Mouse (Mus musculus) heart, postnatal 10 days (tissue): ENCODE results near the gene Ptpre. TPM values are rescaled to one million over a fixed set of nuclear protein-coding genes. Genes with fewer than 3 reads are reported as not detected.

Experiments
- DNase-seq, 2 experiments: peaks; one replicate each; pipeline ENCODE4 v3.0.0; 2021
- intact Hi-C: fragments of 180-260 bp; cut with DNase I; formaldehyde crosslinking; loops from one replicate; pipeline ENCODE4 v1.15.1; 2025
- total RNA-seq, 2 experiments: library from RNA; stranded (reverse); gene quantifications; 2 replicates each; pipeline ENCODE4 v1.2.3; 2021

Ptpre gene
- total RNA-seq, 2 experiments from 2014 or later: 5.0 to 6.1 TPM

DNA sequence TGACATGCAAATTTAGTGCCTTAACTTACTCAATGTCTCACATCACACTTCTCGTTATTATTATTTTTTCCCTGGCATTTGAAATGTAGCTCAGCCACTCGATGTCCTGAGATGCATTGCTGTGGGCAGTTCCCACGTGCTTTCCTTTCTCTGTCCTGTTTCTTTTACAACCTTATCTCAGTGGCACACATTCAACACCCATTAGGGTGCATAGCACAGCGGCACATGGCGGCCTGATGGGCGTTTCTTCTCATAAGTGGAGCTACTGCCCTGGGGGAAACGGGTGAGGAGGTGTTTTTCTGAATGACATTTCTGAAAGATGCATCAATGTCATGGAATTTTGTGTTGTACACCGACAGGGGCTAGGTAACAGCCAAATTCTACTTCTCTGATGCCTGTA, 64.3 kb downstream of the Ptpre start:
- no peak for DNase-seq
- intact Hi-C loops: no loop called here

DNA sequence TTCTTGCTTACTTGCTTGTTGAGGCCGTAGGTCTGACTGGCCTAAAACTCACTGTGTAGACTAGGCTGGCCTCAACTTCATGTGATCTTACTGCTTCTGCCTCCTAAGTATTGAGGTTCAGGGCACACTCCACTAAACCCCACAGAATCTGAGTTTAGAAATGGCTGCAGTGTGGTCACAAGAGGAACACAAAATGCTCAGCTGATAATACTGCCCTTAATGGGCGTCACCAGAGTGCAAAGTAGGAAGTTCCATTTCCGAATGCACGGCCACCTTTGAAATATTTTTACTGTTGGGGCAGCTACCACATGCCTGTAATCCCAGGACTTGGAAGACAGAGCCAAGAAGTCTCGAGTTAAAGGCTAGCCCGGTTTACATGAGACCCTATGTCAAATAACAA, 65.0 kb downstream of the Ptpre start:
- no peak for DNase-seq
- intact Hi-C loops: no loop called here

DNA sequence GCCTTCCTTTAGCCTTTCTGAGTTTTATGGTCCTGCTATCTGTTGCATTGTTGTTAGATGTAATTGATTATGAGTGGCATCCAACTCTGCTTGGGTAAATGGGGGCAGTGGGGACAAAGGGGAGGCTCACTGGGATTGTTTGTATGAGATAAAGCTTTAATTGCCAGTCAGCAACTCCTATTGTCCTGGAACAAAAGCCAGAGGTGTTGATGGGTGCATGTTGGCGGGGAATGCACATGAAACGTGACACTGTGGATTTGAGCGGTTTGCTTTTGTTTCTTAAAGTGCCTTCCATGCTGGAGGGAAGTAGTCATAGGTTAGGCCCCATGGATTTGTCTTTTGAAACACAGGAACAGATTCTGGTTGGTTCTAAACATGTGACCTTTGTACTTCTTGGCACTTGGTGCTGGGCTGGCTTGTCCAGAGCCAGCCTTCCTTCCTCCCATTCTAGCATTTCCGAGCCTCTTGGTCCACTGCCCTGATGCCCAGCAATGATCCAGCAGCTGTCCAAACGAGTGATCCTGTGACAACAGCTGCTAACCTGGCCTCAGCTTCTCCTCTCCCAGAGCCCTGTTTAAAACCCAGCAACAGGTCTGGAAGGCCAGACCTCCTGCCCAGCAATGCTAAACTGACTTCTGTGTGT, 65.7 kb downstream of the Ptpre start:
- DNase-seq: peak; percentile 47 to 54
- intact Hi-C loops: no loop called here

DNA sequence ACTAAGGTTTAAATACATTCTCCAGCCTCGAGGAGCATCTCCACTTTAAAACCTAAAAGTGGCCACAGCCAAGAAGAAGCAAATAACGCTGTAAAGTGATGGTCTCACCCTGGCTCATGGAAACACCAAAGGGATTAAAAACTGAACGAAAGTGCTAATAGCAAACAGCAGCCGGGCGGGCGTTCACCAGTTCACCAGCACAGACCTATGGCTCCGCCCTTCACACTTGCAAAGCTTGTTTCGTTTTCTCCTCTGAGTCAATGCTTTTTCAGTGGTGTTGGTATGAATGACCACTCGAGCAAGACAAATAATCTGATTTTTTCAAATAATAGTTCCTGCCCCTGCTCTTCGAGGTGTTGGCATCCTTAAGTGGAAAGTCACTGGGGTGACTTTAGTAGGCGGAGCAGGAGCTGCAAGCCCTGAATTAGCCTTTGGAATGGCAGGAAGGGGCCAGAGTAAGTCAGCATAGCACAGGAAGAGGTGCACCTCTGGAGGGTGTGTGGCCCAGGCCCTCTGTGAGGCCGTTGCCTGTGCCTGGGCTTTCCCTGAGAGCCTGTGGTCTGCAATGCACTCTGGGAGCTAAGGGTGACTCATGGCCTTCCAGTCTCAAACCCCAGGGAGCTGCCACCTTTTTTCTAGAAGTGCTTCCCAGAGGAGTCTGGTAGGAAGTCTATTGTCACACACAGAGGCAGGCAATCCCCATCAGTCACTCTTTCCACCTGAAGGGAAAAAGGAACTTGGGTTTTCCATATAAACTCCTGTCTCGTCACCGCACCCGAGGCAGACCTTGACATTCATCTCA, 67.9 kb downstream of the Ptpre start:
- intact Hi-C loops: no loop called here
- DNase-seq: peak; percentile 36 to 47

DNA sequence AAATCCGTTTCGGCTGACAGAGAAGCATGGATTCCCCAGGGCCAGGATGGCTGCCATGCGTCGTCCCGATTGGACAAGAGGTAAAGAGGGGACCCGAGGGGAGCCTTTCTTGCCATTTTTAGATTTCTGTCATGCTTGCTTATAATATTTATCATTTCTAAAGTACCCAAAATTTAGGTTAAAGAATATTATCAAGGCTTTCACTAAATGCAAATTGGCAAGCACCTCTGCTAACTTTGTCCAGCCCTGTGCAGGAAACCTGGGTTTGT, 68.5 kb downstream of the Ptpre start:
- intact Hi-C loops: no loop called here
- DNase-seq: no peak

DNA sequence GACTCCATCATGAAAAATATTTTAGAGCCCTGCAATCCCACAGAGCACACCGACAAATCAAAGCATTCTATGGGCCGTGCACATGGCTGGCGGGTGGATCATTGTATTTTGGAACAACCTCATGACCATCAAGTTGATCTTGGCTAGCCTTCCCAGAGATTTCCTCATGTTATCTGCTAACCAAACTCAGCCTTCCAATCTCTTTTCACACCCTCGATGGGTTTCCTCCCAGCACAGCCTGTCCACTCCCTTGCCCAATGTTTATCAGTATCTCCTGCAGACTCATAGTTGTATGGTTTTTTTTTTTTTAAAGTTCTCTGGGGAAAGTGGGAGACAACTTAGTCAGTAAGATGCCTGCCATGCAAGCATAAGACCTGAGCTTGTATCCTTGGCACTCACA, 70.9 kb downstream of the Ptpre start:
- no peak for DNase-seq
- intact Hi-C loops: no loop called here

DNA sequence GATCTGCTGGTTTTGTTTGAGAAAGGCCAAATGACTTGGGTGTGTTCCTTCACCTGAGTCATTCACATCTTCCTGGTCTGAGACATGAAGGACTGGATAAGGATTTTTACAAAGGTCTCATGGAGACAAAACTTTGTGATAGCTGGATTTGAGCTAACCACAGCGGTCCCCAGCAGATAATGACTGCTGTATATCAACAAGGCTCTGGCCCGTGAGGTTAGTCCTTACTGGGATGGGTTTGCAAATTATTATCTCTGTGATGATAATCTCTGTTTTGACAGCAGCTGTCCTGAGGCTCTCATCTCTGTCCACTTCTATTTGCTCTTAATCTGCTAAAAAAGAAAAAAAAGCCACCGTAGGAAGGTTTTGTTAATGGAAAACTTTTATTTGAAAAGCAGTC, 71.7 kb downstream of the Ptpre start:
- DNase-seq: no peak
- intact Hi-C loops: no loop called here

DNA sequence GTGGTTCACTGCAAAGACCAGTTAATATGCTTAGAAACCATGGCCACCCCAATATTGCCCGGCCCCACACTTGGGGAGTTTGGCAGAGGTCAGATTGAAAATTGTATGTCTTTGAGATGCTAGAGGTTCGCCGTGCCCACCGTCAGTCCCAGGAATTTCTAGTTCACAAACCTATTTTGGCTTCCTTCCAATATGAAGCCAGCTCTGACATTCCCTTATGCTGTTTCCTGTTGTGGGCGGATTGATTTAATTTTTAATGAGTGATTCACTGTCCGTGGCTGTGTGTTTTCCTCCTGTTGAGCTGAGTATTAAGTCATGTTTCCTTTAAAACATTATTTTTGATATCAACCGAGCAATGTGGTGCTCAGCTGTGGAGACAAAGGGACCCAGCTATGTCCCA, 72.4 kb downstream of the Ptpre start:
- DNase-seq: peak in 1 of 2 experiments; percentile 26
- intact Hi-C loops: no loop called here

DNA sequence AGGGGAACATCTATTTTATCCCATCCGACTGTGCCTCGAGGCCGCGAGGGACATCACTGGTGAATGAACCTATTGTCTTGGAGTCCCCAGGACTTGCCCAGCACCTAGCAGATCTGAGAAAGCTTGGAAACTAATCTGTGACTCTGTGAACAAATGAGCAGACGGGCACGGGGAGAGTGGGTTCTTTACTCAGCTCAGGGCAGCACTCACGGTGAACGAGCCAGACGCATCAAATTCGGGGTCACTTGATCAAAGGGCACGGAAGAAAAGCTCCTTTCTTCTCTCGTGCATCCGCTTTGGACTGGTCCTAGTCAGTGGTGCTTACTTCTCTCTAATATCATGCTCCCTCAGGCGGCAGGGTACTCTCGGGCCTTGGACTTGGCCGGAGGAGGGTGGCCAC, 75.0 kb downstream of the Ptpre start:
- intact Hi-C loops: no loop called here
- DNase-seq: no peak

DNA sequence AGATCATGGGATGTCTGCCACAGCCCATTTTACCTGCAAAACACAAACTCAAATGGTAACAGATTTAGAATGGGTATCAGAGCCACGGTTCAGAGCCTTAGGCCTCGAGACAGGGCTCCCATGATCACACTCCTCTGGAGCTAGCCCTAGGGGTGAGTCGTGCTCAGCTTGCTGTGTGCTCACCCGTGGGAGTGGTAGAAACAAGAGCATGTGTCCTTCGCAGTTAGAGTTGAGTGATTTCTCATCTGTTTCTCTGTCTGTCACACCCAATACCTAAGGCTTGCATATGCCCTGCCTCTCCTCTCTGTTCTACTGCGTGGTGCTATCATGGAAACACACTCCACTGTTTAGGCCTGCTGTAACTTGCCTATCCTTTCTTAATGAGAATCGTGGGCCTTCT, 75.5 kb downstream of the Ptpre start:
- DNase-seq: no peak
- intact Hi-C loops: no loop called here

DNA sequence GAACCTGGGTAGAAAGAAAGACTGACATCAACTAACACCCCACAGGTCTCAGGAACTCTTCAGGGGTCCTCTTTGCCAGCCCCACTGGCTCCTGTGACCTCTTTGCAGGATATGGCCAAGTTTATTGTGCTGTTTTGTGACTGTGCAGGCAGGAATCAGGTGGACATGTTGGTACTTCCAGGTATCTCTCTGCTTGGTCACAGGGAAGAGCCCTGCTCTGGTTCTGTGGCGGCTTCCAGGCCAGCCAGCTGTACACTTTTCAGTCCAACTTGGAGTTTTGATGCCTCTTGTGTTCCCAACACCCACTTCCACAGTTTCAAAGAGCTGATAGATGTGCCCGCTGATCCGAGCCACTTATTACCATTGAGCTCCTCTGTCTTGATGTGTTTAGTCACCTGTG, 76.1 kb downstream of the Ptpre start:
- no peak for DNase-seq
- intact Hi-C loops: no loop called here

DNA sequence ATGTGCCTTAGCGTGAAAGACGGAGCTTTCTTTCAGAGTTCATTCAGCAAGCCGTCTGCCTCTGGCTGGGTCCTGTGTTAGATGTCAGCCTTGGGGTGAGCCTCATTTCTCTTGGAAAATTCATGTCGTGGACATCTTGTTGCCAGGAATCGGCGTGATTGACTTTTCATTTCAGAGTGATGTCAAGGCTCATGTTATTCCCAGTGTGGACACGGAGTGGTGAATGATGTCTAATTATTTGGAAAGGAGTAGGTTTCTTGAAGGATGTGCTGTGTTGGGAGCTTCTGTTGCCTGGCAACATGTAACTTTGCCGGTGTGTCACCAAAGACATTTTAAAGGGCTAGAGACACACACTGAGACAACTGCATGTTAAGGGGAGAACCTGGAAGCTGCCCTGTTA, 77.6 kb downstream of the Ptpre start:
- DNase-seq: no peak
- intact Hi-C loops: no loop called here

DNA sequence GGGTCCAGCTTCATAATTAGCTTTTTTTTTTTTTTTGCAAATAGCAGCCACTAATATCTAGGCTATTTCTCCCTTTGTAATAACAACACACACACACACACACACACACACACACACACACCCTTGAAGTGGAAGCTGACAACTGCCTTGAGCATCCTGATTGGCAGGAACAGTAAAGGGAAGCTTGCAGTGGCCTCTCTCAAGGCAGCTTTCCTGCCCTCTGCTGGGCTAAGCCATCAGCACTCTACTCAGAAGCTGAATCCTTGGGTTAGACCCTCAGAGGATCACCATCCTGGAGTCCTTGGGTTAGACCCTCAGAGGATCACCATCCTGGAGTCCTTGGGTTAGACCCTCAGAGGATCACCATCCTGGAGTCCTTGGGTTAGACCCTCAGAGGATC, 79.2 kb downstream of the Ptpre start:
- DNase-seq: peak in 1 of 2 experiments; percentile 29
- intact Hi-C loops: loop anchor here (1.0 kb wide), 1 partner anchor 79 kb away; the partner anchor contains the start of gene Ptpre

DNA sequence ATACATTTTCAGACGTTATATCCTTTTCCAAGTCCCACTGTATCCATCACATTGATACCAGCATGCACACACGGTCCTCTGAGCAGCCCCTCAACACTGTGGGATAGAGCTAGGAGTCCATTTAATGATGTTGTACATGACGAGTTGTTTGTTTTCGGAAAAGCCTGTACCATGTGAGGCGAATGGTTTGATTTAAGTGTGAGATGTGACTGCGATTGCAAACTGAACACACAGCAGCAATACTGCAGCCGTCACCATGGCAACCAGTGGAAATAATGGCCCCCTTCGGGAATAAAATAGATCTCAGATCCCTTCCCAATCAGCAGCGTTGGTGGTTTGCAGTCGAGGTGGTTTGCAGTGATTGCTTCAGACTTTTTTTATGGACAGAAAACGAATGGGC, 80.5 kb downstream of the Ptpre start:
- no peak for DNase-seq
- intact Hi-C loops: no loop called here

DNA sequence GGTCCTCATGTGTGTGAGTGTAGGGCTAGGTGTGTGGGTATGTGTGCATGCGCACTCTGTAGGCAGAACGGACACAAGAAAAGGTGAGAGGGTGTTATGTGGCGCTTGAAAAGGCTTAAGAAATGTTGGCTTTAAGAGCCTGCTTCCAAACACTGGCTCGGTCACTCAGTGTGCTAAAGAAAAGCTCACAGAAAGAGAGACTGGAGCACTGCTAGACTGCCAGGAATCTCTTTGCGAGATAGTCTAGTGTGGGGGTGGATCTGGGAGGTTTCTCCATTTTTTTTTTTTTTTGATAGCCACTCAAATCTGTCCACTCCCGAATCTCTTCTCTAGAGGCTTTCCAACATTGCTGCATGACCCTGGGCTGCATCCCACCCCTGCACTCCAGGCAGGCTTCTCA, 84.4 kb downstream of the Ptpre start:
- DNase-seq: no peak
- intact Hi-C loops: no loop called here

DNA sequence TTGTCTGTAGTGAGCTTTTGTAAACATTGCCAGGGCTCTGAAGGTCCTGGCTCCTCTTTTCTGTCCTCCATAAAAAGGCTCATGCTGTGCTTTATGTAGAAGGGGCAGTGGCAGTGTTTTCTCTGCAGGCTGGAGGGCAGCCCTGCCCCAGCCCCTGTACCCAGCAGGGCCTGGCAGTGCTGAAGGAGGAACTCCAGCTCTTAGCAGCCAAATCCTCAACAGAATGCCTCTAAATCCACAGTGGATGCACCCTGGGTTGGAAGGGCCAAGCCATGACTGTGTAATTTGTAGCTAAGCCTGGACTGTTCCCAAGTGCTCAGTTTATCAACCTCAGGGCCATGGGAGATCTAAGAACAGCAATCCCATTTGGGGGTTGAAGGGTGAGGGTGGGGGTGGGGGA, 85.0 kb downstream of the Ptpre start:
- intact Hi-C loops: no loop called here
- no peak for DNase-seq

DNA sequence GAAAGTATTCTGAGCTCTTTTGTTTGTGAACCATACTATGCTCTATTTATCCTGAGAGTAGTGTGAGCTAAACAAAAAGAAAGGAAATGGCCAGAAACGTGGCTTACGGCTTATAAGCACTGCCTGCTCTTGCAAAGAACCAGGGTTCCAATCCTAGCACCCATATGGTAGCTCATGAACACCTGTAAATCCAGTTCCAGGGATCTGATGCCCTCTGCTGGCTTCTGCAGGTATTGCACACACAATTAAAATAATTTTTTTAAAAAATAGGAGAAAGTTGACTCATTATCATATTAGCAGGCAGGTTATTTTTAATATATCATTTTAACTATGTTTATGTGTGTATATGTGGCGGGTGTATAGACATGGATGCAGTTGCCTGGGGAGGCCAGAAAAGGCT, 87.6 kb downstream of the Ptpre start:
- intact Hi-C loops: no loop called here
- peak in 1 of 2 experiments; percentile 37 for DNase-seq

DNA sequence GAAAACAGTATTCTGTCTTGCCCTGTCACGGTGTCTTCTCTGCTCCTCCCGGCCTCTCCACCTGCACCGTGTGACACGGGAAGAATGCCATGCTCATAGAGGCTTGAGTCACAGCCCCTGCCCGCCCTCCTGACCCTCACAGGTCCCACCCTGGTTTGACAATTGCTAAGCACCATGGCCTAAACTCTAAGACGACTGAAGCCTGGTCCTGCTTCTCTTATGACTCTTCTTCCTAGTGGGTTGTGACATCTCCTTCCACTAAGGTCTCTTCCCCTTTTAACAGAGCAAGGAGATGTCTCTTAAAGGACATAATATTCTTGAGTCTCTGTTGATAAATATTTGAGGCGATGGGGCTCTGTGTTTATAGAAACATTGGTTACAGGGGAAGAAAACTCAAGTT, 91.1 kb downstream of the Ptpre start:
- DNase-seq: no peak
- intact Hi-C loops: no loop called here

DNA sequence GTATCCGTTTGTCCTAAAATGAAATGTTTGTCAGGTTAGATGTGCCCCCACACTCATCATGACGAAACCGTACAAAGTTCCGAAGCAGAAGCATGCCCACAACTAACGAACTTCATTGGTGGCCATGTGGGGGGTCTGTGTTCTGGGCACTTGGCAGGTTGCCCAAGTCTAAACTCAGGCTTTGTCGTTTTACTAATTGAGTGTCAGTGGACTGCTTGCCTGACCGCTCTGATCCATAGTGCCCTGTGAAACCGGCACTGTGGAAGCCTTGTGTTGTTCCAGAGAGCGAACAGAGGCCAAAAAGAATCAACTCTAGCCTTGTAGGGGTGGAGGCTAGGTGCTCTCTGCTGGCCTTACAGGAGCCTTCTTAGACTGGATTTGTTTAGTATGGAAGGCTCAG, 91.7 kb downstream of the Ptpre start:
- intact Hi-C loops: no loop called here
- no peak for DNase-seq

DNA sequence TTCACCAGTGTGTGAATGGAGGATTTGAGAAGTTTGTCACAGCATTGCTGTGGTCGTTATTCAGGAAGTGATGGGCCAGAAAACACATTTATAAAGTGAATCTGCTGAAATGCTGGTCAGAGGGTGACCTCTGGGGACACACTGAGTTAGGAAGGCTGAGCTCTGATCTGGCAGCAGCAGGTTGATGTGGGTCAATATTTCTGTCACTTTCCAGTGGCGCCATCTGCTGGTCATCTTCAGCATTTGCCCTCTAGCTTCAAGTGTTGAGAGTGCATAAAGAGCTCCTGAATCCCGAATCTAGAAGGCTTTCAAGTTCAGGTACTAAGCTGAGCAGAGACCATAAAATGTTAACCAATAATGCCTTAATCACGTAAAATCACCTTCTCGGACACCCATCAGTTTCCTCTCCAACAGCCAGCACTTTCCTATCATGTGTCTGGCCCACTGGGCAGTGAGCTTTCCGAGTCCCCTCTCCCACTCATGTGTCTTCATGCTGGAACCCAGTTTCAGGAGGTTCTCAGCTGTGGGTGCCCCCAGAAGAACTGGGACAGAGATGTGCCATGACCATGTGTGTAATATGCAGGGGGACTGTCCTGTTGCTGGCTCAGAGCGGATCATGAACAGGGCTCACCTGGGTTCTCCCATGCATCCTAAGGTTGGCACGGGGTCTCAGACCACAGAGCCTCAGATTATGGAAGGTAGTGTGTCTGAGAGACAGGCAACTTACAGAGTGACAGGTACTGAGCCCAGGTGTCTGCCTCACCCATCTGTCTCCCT, 94.7 kb downstream of the Ptpre start:
- peak; percentile 82 to 89 for DNase-seq
- intact Hi-C loops: loop anchor here (1.0 to 10.0 kb wide), 3 partner anchors 95 to 227 kb away; partner anchors contain the start of gene Ptpre

DNA sequence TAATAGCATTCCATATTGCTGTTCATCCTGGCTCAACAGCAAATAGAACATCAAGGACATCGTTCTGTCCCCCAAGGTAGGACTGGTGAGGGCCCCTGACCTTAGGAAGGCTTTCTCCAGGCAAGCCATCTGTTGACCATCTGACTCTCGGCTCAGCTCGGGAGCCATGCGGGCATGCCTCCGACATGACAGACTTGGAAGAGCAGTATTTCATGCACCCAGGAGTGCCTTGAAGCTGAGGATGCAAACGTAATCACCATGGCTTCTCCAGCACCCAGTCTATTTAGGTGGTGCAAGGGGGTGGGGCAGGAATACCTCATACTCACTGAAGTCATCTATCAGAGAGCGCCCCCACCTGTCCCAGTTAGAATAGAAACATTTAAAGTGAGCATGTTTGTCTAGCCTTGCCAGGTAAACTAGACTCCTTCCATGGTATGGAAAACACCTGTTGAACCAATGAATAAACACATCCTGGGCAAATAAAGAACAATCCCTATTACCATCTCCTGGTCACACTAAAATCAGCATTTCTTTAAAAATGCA, 95.5 kb downstream of the Ptpre start:
- intact Hi-C loops: loop anchor here (10.0 kb wide), 1 partner anchor 228 kb away; no protein-coding TSS in a partner anchor
- DNase-seq: no peak
